Mouse (Mus musculus) heart, postnatal 10 days (tissue): Measurements from ENCODE around the gene Gtf2h4. TPM values are rescaled to one million over a fixed set of nuclear protein-coding genes. Genes with fewer than 3 reads are reported as not detected.
A peak's percentile ranks its signal among the peaks of the same experiment; 100 is the strongest.

ENCODE experiments used
- DNase-seq, 2 experiments: peaks; one replicate each; pipeline ENCODE4 v3.0.0; 2021
- intact Hi-C: fragments of 180-260 bp; cut with DNase I; formaldehyde crosslinking; loops from one replicate; pipeline ENCODE4 v1.15.1; 2025
- total RNA-seq, 2 experiments: library from RNA; stranded (reverse); gene quantifications; 2 replicates each; pipeline ENCODE4 v1.2.3; 2021

The Gtf2h4 gene
- total RNA-seq, 2 experiments from 2014 or later, result 15.5 to 18.7 TPM

GRCm38 (mm10) chr17:35697759-35698500 lies 24.4 kb upstream of the Gtf2h4 start:
- peak; percentile 56 to 62 for DNase-seq

GRCm38 (mm10) chr17:35697429-35697758 lies 23.9 kb upstream of the Gtf2h4 start:
- DNase-seq, result no peak
- intact Hi-C loops, result no loop called here

More at GRCm38 (mm10) chr17:35697759-35698500, 24.4 kb upstream of the Gtf2h4 start:
- intact Hi-C loops, result no loop called here

- no peak for DNase-seq
- intact Hi-C loops, result no loop called here
These were observed 23.2 kb upstream of the Gtf2h4 start for GRCm38 (mm10) chr17:35696691-35697090.

- peak in 1 of 2 experiments; percentile 72 for DNase-seq
- intact Hi-C loops, result no loop called here
These were observed 21.8 kb upstream of the Gtf2h4 start for GRCm38 (mm10) chr17:35695289-35695688.

- intact Hi-C loops, result no loop called here
- no peak for DNase-seq
These were observed 20.4 kb upstream of the Gtf2h4 start for GRCm38 (mm10) chr17:35693906-35694305.

GRCm38 (mm10) chr17:35692368-35692767 lies 18.8 kb upstream of the Gtf2h4 start:
- no peak for DNase-seq
- intact Hi-C loops, result no loop called here

- DNase-seq, result no peak
- intact Hi-C loops, result no loop called here
These were observed 18.3 kb upstream of the Gtf2h4 start for GRCm38 (mm10) chr17:35691811-35692210.

- DNase-seq, result no peak
- intact Hi-C loops, result no loop called here
These were observed 16.6 kb upstream of the Gtf2h4 start for GRCm38 (mm10) chr17:35689936-35690645.

- DNase-seq, result no peak
- intact Hi-C loops, result no loop called here
These were observed 15.0 kb upstream of the Gtf2h4 start for GRCm38 (mm10) chr17:35688347-35689175.

- DNase-seq, result no peak
- intact Hi-C loops, result no loop called here
These were observed 11.5 kb upstream of the Gtf2h4 start for GRCm38 (mm10) chr17:35685061-35685460.

GRCm38 (mm10) chr17:35681986-35682385 lies 8.4 kb upstream of the Gtf2h4 start:
- no peak for DNase-seq
- intact Hi-C loops, result no loop called here

GRCm38 (mm10) chr17:35680591-35680990 lies 7.1 kb upstream of the Gtf2h4 start:
- intact Hi-C loops, result no loop called here
- DNase-seq, result no peak

- intact Hi-C loops, result no loop called here
- DNase-seq, result no peak
These were observed 1.0 kb downstream of the Gtf2h4 start for GRCm38 (mm10) chr17:35672527-35672926.

GRCm38 (mm10) chr17:35671846-35672245 lies 1.7 kb downstream of the Gtf2h4 start:
- intact Hi-C loops, result no loop called here
- no peak for DNase-seq

GRCm38 (mm10) chr17:35669731-35670130 lies 3.8 kb downstream of the Gtf2h4 start:
- intact Hi-C loops, result no loop called here
- no peak for DNase-seq

- intact Hi-C loops, result no loop called here
- peak; percentile 98 for DNase-seq
These were observed 6.0 kb downstream of the Gtf2h4 start, which contains the start of gene Vars2 for GRCm38 (mm10) chr17:35667334-35668065. Gene Vars2, minus strand, starts transcription at chr17:35667592.

GRCm38 (mm10) chr17:35666851-35667256 lies 6.7 kb downstream of the Gtf2h4 start:
- intact Hi-C loops, result no loop called here
- DNase-seq, result no peak

GRCm38 (mm10) chr17:35665957-35666515 lies 7.5 kb downstream of the Gtf2h4 start:
- DNase-seq, result peak; percentile 16 to 43
- intact Hi-C loops, result no loop called here

GRCm38 (mm10) chr17:35653086-35653485 lies 20.5 kb downstream of the Gtf2h4 start:
- intact Hi-C loops, result no loop called here
- DNase-seq, result no peak

GRCm38 (mm10) chr17:35649429-35649828 lies 24.1 kb downstream of the Gtf2h4 start:
- intact Hi-C loops, result no loop called here
- no peak for DNase-seq
